ENCODE assay signal across 13 mouse cellular contexts in the genomic region with DNA sequence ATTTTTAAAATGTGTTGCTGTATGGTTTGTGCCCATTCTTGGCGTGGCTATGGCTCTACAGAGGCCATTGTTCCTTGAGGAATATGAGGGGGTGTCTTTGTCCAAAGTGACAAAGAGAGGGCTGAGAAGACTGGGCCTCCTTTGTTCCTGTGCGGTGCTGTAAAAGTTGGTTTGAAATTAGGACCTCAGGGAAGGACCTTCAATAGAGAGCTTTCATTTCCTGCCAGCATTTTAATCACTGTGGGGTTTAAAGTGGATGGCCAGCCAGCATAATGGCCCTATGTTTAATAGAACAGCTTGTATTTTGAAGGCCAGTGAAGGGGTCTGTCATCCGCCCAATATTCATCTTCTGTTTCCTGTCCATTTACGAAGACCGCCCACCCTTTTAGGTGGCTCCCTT.
DNase-seq lines count a peak whose midpoint lies in the region; ATAC-seq lines count a peak whose summit lies in the region.
"Had no signal": no experiment of that assay in that cellular context is flagged by ENCODE, and none has a peak within 500 bp of the region (broad histone marks: within the 10 kb centered on the region; RNA-seq: fewer than 3 reads in every experiment).

No protein-coding gene starts in this region.

- no peak overlapping the region for H3K4me2 ChIP-seq in hindbrain, embryonic 12.5 days (replicated peaks)
- H3K4me2 ChIP-seq: liver, embryonic 13.5 days had no signal

- peak; percentile 56; the same call in 1 of the 2 replicates for ATAC-seq in hindbrain, embryonic 12.5 days (ENCODE audit: low FRiP score)

- H3K4me1 ChIP-seq in hindbrain, embryonic 12.5 days: peaks cover 38% of the 10 kb centered on the region
- H3K4me1 ChIP-seq: liver, embryonic 13.5 days had no signal

- H3K4me3 ChIP-seq in hindbrain, embryonic 12.5 days: no peak overlapping the region
- H3K4me3 ChIP-seq: liver, embryonic 13.5 days had no signal

- H3K9ac ChIP-seq in hindbrain, embryonic 12.5 days: no peak overlapping the region
- H3K9ac ChIP-seq: liver, embryonic 13.5 days had no signal

- H3K27ac ChIP-seq in hindbrain, embryonic 12.5 days: 0 out of 2 replicates have a peak overlapping the region, but pooled peaks have one; percentile 1
- H3K27ac ChIP-seq: liver, embryonic 13.5 days had no signal

- no peaks in the 10 kb centered on the region for H3K36me3 ChIP-seq in hindbrain, embryonic 12.5 days
- H3K36me3 ChIP-seq: liver, embryonic 13.5 days had no signal

- no peaks in the 10 kb centered on the region for H3K27me3 ChIP-seq in hindbrain, embryonic 12.5 days

- H3K9me3 ChIP-seq in hindbrain, embryonic 12.5 days (replicated peaks): no peaks in the 10 kb centered on the region
- H3K9me3 ChIP-seq: liver, embryonic 13.5 days had no signal

- DNase-seq in layer of hippocampus, adult 11-12 months (ENCODE audit: low spot score): peak; percentile 15
- no peak for DNase-seq in layer of hippocampus, postnatal 10 days (ENCODE audit: low spot score in 2 of 2)
- peak; percentile 89 for DNase-seq in retina, postnatal 1 day
- DNase-seq in retina, embryonic 14.5 days (ENCODE audit: low spot score): no peak
- peak; percentile 33 for DNase-seq in telencephalon, adult 2 months (ENCODE audit: low read depth, low spot score)
- DNase-seq in testis, postnatal 10 days (ENCODE audit: low spot score): no peak
- DNase-seq: cerebellum, adult 9-10 months; gastrocnemius, postnatal 36 days; heart, postnatal 10 days; kidney, adult 8-10 months; liver, embryonic 13.5 days; thymus, postnatal 36 days had no signal

- WGBS in hindbrain, embryonic 12.5 days: 38% methylated on average over 5 of the region's 5 CpGs

Comparison
In these comparisons a context has a peak if more than half of its experiments do, and no peak if none do; other contexts are left out.
1. DNase-seq: peak in layer of hippocampus, adult 11-12 months (single experiment), retina, postnatal 1 day (single experiment) and telencephalon, adult 2 months (single experiment); none in layer of hippocampus, postnatal 10 days (0 of 2), retina, embryonic 14.5 days (single experiment) and testis, postnatal 10 days (single experiment).